Mouse (Mus musculus) lung, adult 18-20 months (tissue): ENCODE data around the gene Ttc8.
"Not testable (repeated sequence)": the region's sequence is repeated elsewhere in the genome, so short reads cannot be mapped to it uniquely, and the experiment has no call there.

Experiments used
- DNase-seq, 2 experiments: peaks; one replicate each; pipeline ENCODE4 v3.0.0; 2022; ENCODE audit warnings: mixed read lengths in 2 of 2

Ttc8 gene

GRCm38 (mm10) chr12:98920194-98920991 lies at the start of gene Ttc8:
Ttc8 (plus strand) TSS chr12:98920574.
- peak; percentile 78 to 79 for DNase-seq

- no peak for DNase-seq
Observed at GRCm38 (mm10) chr12:98872836-98873235, 47.5 kb upstream of the Ttc8 start.

- DNase-seq = no peak
Observed at GRCm38 (mm10) chr12:98875216-98875615, 45.2 kb upstream of the Ttc8 start.

- no peak for DNase-seq
Observed at GRCm38 (mm10) chr12:98878693-98879092, 41.7 kb upstream of the Ttc8 start.

GRCm38 (mm10) chr12:98881796-98882195 lies 38.6 kb upstream of the Ttc8 start:
- DNase-seq = no peak

- no peak for DNase-seq
Observed at GRCm38 (mm10) chr12:98884515-98884914, 35.9 kb upstream of the Ttc8 start.

GRCm38 (mm10) chr12:98896761-98897160 lies 23.6 kb upstream of the Ttc8 start:
- no peak for DNase-seq

GRCm38 (mm10) chr12:98899676-98900075 lies 20.7 kb upstream of the Ttc8 start:
- no peak for DNase-seq

GRCm38 (mm10) chr12:98900341-98900880 lies 20.0 kb upstream of the Ttc8 start:
- peak; percentile 1 to 7 for DNase-seq

- peak; percentile 72 to 78 for DNase-seq
Observed at GRCm38 (mm10) chr12:98900881-98901801, 19.2 kb upstream of the Ttc8 start, which contains the start of gene Eml5. Eml5 (minus strand) TSS chr12:98901484.

GRCm38 (mm10) chr12:98905466-98905865 lies 14.9 kb upstream of the Ttc8 start:
- no peak for DNase-seq

GRCm38 (mm10) chr12:98910096-98910495 lies 10.3 kb upstream of the Ttc8 start:
- no peak for DNase-seq

- no peak for DNase-seq
Observed at GRCm38 (mm10) chr12:98931174-98931573, 10.8 kb downstream of the Ttc8 start.

GRCm38 (mm10) chr12:98932441-98932840 lies 12.1 kb downstream of the Ttc8 start:
- no peak for DNase-seq

GRCm38 (mm10) chr12:98932856-98933255 lies 12.5 kb downstream of the Ttc8 start:
- no peak for DNase-seq

GRCm38 (mm10) chr12:98951295-98951694 lies 30.9 kb downstream of the Ttc8 start:
- not testable (repeated sequence) for DNase-seq

GRCm38 (mm10) chr12:98956951-98957350 lies 36.6 kb downstream of the Ttc8 start:
- no peak for DNase-seq

- DNase-seq = no peak
Observed at GRCm38 (mm10) chr12:98957455-98957854, 37.1 kb downstream of the Ttc8 start.

GRCm38 (mm10) chr12:98961008-98961407 lies 40.6 kb downstream of the Ttc8 start:
- DNase-seq = no peak

- no peak for DNase-seq
Observed at GRCm38 (mm10) chr12:98961415-98961814, 41.0 kb downstream of the Ttc8 start.

- DNase-seq = no peak
Observed at GRCm38 (mm10) chr12:98965441-98966135, 45.2 kb downstream of the Ttc8 start.

GRCm38 (mm10) chr12:98972291-98972690 lies 51.9 kb downstream of the Ttc8 start:
- DNase-seq = no peak

- no peak for DNase-seq
Observed at GRCm38 (mm10) chr12:98973461-98973860, 53.1 kb downstream of the Ttc8 start.
